Mouse (Mus musculus): Measurements from ENCODE around the gene Mast4.
"Not testable (repeated sequence)": the region's sequence is repeated elsewhere in the genome, so short reads cannot be mapped to it uniquely, and the experiment has no call there.

The Mast4 gene

GRCm38 (mm10) chr13:102749194-102749593 lies 585.1 kb downstream of the Mast4 start:
- DNase-seq (ENCODE audit: low read depth), result no peak

GRCm38 (mm10) chr13:102746803-102747561 lies 587.3 kb downstream of the Mast4 start:
- peak; percentile 14 for DNase-seq (ENCODE audit: low read depth)

GRCm38 (mm10) chr13:102745626-102746342 lies 588.5 kb downstream of the Mast4 start:
- DNase-seq (ENCODE audit: low read depth), result peak; percentile 68

DNA sequence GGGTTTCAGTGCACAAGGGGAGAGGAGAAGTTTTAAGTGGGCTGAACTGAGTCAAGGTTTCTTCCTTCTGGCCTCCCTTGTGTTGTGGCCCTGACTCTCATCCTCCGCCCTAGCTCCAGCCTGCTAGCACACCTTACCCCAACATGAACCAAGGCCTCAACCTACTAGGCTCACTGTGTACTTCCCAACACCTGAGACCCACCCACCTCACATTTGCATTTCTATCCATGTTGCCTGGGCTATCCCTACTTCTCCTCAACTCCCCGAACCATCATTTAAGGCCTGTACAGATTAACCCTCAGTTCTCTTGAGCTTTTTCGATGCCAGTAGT lies 589.1 kb downstream of the Mast4 start:
- DNase-seq (ENCODE audit: low read depth), result no peak

DNA sequence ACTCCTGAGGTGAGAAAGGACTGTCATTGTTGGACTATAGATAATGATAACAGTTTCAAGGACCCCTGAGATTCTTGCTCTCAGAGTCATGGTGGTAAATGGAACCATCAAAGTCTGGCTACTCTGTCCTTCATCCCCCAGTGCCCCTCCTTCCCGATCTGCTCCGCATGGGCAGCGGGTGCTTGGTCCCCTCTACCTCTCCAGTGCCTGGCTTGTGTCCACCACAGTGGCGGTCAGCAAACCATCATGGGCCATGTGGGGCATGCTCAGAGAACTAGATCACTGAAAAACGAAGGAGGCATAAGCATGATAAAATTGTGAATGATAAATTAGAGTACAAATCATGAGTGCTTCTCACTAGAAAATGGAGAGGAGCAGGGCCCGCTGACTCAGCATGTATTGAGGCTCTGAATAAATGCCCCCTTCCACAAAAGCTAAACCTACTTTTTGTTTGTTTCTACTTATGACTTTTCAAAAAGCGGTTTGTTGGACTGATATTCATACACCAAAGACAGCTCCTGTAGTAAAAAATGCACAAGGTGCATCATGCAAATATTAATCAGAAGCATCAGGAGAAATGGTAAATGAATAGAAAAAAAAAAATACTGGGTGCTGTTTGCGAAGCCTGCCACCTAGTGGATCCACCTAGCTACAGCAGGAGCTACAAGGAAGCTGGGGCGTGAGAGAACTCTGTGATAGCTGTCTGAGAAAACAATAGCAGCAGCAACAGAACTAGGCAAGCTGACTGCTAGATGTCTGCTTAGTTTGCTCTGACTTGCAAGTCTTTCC lies 589.6 kb downstream of the Mast4 start:
- peak; percentile 81 for DNase-seq (ENCODE audit: low read depth)

GRCm38 (mm10) chr13:102739720-102740535 lies 594.4 kb downstream of the Mast4 start:
- no peak for DNase-seq (ENCODE audit: low read depth)

- DNase-seq (ENCODE audit: low read depth), result no peak
Measured at GRCm38 (mm10) chr13:102737811-102738210, 596.5 kb downstream of the Mast4 start.

GRCm38 (mm10) chr13:102733063-102733462 lies 601.2 kb downstream of the Mast4 start:
- no peak for DNase-seq (ENCODE audit: low read depth)

GRCm38 (mm10) chr13:102728951-102729350 lies 605.3 kb downstream of the Mast4 start:
- DNase-seq (ENCODE audit: low read depth), result not testable (repeated sequence)

DNA sequence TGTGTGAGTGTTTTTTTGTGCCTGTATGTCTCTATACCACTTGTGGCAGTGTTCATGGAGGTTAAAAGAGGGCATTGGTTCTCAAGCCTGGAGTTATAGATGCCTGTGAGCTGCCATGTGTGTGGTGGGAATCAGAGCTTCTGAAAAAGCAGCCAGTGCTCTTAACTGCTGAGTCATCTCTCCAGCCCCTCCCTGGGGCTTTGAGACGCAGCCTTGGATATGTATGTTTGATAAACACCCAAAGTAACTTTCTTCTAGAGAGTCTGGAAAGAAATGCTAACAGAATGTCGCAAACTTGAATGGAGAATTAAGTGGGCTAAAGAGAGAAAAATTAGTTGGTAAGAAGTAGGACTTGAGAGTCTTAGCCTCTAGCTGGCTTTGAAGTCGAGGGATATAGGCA lies 606.3 kb downstream of the Mast4 start:
- DNase-seq (ENCODE audit: low read depth), result peak; percentile 65

- no peak for DNase-seq (ENCODE audit: low read depth)
Measured at GRCm38 (mm10) chr13:102726876-102727275, 607.4 kb downstream of the Mast4 start.

GRCm38 (mm10) chr13:102725906-102726305 lies 608.4 kb downstream of the Mast4 start:
- no peak for DNase-seq (ENCODE audit: low read depth)

- DNase-seq (ENCODE audit: low read depth), result peak; percentile 9
Measured at GRCm38 (mm10) chr13:102725416-102725815, 608.9 kb downstream of the Mast4 start.

DNA sequence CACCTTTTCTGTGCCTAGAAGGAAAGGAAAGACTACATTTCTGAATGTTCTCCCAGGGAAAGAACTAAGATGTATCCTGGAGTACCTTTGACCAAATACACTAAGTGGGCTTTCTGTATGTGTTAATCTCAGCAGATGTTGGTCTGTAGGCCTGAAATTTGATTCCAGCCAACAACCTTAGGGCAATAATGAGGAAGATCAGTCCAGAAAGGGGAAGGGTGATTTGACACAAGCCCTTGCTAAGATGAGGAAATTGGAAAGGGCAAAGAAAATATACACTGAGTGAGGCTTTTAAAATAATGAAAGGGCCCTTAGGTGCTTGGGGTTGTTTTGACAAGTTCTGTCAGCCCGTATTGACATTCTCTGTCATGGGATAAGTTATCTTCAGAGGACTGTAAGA lies 617.3 kb downstream of the Mast4 start:
- no peak for DNase-seq (ENCODE audit: low read depth)

DNA sequence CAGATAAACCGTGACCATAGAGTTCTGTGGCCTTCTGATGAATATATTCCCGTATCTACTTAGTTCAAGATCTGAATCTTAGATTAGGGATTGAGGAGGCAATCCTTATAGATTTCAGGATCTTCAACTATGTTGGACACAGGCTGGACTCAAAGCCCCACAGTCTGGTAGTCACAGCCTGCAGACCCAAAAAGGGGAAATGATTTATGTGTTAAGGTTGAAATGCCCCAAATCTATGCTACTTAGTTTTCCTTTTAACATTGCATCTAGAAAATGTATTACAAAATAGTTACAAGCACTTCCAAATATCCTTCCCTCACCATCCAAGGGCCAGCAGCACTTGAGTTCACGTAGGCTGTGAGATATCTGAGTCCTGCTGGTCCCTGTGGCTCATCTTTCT lies 633.6 kb downstream of the Mast4 start:
- DNase-seq (ENCODE audit: low read depth), result no peak

GRCm38 (mm10) chr13:102700176-102700575 lies 634.1 kb downstream of the Mast4 start:
- DNase-seq (ENCODE audit: low read depth), result no peak

DNA sequence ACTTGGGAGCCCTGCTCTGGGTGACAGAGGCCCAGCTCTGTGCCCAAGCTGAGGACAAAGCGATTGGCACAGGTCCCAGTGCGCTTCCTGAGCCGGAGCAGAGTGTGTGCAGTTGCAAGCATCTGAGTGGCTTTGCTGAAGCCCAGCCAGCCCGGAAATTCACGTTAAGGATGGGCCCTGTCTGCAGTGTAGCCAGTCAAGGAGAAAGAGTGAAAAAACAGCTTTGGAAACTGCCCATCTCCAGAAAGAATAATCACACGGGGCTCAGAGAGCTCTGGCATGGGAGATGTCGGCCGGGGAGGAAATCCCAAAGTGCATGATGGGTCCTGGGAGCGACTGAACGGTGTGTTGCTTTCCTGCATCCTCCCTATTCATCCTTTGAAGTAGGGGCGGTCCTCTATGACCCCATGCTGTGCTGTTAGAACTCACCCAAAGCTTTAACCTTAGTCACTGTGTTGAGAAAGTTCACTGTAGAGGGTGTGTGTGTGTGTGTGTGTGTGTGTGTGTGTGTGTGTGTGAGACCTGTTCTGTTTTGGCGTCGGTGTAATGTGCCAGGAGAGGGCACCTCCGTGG lies 635.5 kb downstream of the Mast4 start:
- no peak for DNase-seq (ENCODE audit: low read depth)

GRCm38 (mm10) chr13:102698335-102698734 lies 636.0 kb downstream of the Mast4 start:
- no peak for DNase-seq (ENCODE audit: low read depth)

- DNase-seq (ENCODE audit: low read depth), result no peak
Measured at GRCm38 (mm10) chr13:102695121-102695905, 639.0 kb downstream of the Mast4 start.

DNA sequence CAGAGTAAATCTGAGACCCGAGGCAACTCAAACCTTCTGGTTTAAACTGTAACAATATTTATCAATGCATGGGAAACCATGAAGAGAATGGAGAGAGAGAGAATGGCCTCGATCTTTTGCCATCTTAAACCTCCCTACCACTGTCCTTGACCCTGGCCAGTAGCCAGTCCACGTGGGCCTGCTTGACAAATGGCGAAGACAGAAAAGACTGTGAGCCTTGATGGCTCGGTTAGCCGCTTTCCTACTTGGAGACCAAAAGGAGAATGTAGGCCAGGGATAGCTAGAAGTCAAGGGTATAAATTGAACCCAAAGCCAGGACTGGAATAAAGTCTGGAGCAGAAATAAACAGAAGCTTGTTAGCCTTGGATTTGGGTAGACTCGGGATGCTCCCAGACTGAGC lies 640.1 kb downstream of the Mast4 start:
- no peak for DNase-seq (ENCODE audit: low read depth)

- DNase-seq (ENCODE audit: low read depth), result no peak
Measured at GRCm38 (mm10) chr13:102693341-102693801, 640.9 kb downstream of the Mast4 start, which contains the start of gene Cd180. Gene Cd180, plus strand, starts transcription at chr13:102693558.
